Comparison of ENCODE assay signal across 16 mouse cellular contexts in the genomic region with DNA sequence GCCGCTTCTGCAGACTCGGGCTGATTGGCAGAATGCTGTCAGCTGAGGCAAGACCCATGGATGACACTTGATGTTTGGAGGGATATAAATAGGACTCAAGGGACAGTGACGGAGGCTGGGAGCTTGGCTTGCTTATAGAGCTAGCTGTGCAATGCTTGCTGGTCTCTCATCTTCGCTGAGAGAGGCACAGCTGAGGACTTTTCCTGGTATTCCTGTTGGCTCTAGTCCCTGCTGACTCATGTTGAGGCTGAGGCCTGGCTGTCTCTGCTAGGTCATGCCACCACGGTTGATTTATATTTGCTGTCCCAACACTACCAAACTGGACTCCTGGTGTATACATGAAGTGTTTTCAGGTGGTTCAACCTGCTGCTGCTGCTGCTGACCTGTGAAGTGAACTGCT.
"Had no signal": no experiment of that assay in that cellular context is flagged by ENCODE, and none has a peak within 500 bp of the region (broad histone marks: within the 10 kb centered on the region; RNA-seq: fewer than 3 reads in every experiment).

No protein-coding gene starts in this region.

- DNase-seq: kidney, postnatal 36 days; left cerebral cortex, postnatal 4 days; liver, postnatal 0 days; lung, embryonic 14.5 days; retina, postnatal 1 day; right cerebral cortex, postnatal 25 days; thymus, adult 18-20 months; thymus, postnatal 36 days had no signal

- H3K4me3 ChIP-seq: limb, embryonic 12.5 days; limb, embryonic 15.5 days; midbrain, embryonic 12.5 days; midbrain, embryonic 15.5 days; neural tube, embryonic 13.5 days had no signal

- H3K27ac ChIP-seq: kidney, postnatal 0 days; limb, embryonic 12.5 days; limb, embryonic 15.5 days; liver, embryonic 14.5 days; macrophage; midbrain, embryonic 12.5 days; midbrain, embryonic 15.5 days; neural tube, embryonic 13.5 days had no signal
